Mouse (Mus musculus) megakaryocyte, embryonic 14.5 days (primary cell): ENCODE measurements around the gene Cd3d.

Source experiments
- FLI1 ChIP-seq: IDR thresholded peaks from 2 replicates; pipeline ENCODE4 v1.6.1; 2012; ENCODE audit warnings: low read length, inconsistent platforms, mixed read lengths
- GATA1 ChIP-seq: IDR thresholded peaks from 3 replicates; pipeline ENCODE4 v1.6.1; 2012; ENCODE audit warnings: mixed read lengths, low read length, inconsistent platforms, borderline replicate concordance

GRCm38 (mm10) chr9:45000249-45000648, 18.7 kb downstream of the Cd3d start:
- TF ChIP-seq GATA1 = no peak
- TF ChIP-seq FLI1 = no peak
